Mouse (Mus musculus): ENCODE measurements around the gene Cygb. TPM values are rescaled to one million over a fixed set of nuclear protein-coding genes. Genes with fewer than 3 reads are reported as not detected.
"Not testable (repeated sequence)": the region's sequence is repeated elsewhere in the genome, so short reads cannot be mapped to it uniquely, and the experiment has no call there.

Gene Cygb
- total RNA-seq, 1 experiment from 2014 or later, result 25.4 TPM

- DNase-seq, result not testable (repeated sequence)
Observed at GRCm38 (mm10) chr11:116636607-116637006, 17.5 kb downstream of the Cygb start.

GRCm38 (mm10) chr11:116632962-116633361 is 21.2 kb downstream of the Cygb start:
- DNase-seq, result no peak

GRCm38 (mm10) chr11:116630171-116630965 is 23.7 kb downstream of the Cygb start:
- no peak for DNase-seq

- no peak for DNase-seq
Observed at GRCm38 (mm10) chr11:116629472-116629871, 24.6 kb downstream of the Cygb start.

GRCm38 (mm10) chr11:116628712-116629111 is 25.4 kb downstream of the Cygb start:
- peak; percentile 73 for DNase-seq

- DNase-seq, result no peak
Observed at GRCm38 (mm10) chr11:116627072-116628020, 26.8 kb downstream of the Cygb start.

GRCm38 (mm10) chr11:116626299-116627071 is 27.6 kb downstream of the Cygb start, which contains the start of gene Rhbdf2:
Gene Rhbdf2, minus strand, starts transcription at chr11:116627019.
- no peak for DNase-seq

- DNase-seq, result peak; percentile 58
Observed at GRCm38 (mm10) chr11:116625081-116626000, 28.8 kb downstream of the Cygb start.

- peak; percentile 87 for DNase-seq
Observed at GRCm38 (mm10) chr11:116624131-116624832, 29.8 kb downstream of the Cygb start.

- no peak for DNase-seq
Observed at GRCm38 (mm10) chr11:116623281-116624124, 30.6 kb downstream of the Cygb start.

GRCm38 (mm10) chr11:116621258-116621704 is 32.8 kb downstream of the Cygb start:
- peak; percentile 89 for DNase-seq

GRCm38 (mm10) chr11:116620559-116621253 is 33.4 kb downstream of the Cygb start:
- no peak for DNase-seq

GRCm38 (mm10) chr11:116620073-116620472 is 34.0 kb downstream of the Cygb start:
- DNase-seq, result no peak

- DNase-seq, result no peak
Observed at GRCm38 (mm10) chr11:116619561-116619960, 34.6 kb downstream of the Cygb start.

- no peak for DNase-seq
Observed at GRCm38 (mm10) chr11:116619156-116619555, 35.0 kb downstream of the Cygb start.

- DNase-seq, result no peak
Observed at GRCm38 (mm10) chr11:116618666-116619065, 35.4 kb downstream of the Cygb start.

- no peak for DNase-seq
Observed at GRCm38 (mm10) chr11:116617641-116618040, 36.5 kb downstream of the Cygb start.

GRCm38 (mm10) chr11:116616438-116617118 is 37.5 kb downstream of the Cygb start:
- DNase-seq, result no peak
